ENCODE assay signal across 21 mouse cellular contexts in genomic region chr12:73739611-73740219, GRCm38 (mm10).
DNase-seq lines count a peak whose midpoint lies in the region; TF ChIP-seq lines count a peak whose summit lies in the region.
"Had no signal": no experiment of that assay in that cellular context is flagged by ENCODE, and none has a peak within 500 bp of the region (broad histone marks: within the 10 kb centered on the region; RNA-seq: fewer than 3 reads in every experiment).

No protein-coding gene starts in this region.

- TF ChIP-seq POLR2A in heart, adult 2 months (IDR thresholded peaks at IDR 0.05; ENCODE audit: insufficient read depth, low read depth, low read length) = no peak
- TF ChIP-seq POLR2A in thymus, adult 2 months (IDR thresholded peaks at IDR 0.05; ENCODE audit: control insufficient read depth, extremely low read depth, insufficient read depth, low read length, poor library complexity) = no peak

- H3K4me3 ChIP-seq in heart, adult 2 months = no peak overlapping the region
- H3K4me3 ChIP-seq in thymus, adult 2 months (ENCODE audit: control insufficient read depth, insufficient read depth, low read length) = no peak overlapping the region
- H3K4me3 ChIP-seq: embryonic facial prominence, embryonic 10.5 days; erythroblast, embryonic 14.5 days; liver, embryonic 13.5 days; midbrain, embryonic 13.5 days had no signal

- H3K4me1 ChIP-seq in heart, adult 2 months (ENCODE audit: control insufficient read depth, insufficient read depth, low read length) = peaks cover 10% of the 10 kb centered on the region
- H3K4me1 ChIP-seq in thymus, adult 2 months (replicated peaks; ENCODE audit: control insufficient read depth, insufficient read depth, low read length) = no peaks in the 10 kb centered on the region; the same call in 1 of the 2 replicates
- H3K4me1 ChIP-seq: liver, embryonic 13.5 days; midbrain, embryonic 13.5 days had no signal

- TF ChIP-seq CTCF in heart, adult 2 months (IDR thresholded peaks at IDR 0.05) = no peak
- TF ChIP-seq CTCF in thymus, adult 2 months (IDR thresholded peaks at IDR 0.05; ENCODE audit: borderline replicate concordance, control insufficient read depth, extremely low read depth, insufficient read depth, low read length, poor library complexity) = no peak

- H3K27me3 ChIP-seq in heart, adult 2 months (ENCODE audit: control insufficient read depth, insufficient read depth, low read length) = no peaks in the 10 kb centered on the region
- no peaks in the 10 kb centered on the region for H3K27me3 ChIP-seq in thymus, adult 2 months (ENCODE audit: control insufficient read depth, insufficient read depth, low read length)
- H3K27me3 ChIP-seq: liver, embryonic 13.5 days had no signal

- intact Hi-C loops in heart, adult 2 months (cut with DNase I) = no loop called here
- intact Hi-C loops in heart, postnatal 25 days (cut with DNase I) = no loop called here

- peak; percentile 35 to 37 for DNase-seq in heart, adult 2 months
- no peak for DNase-seq in heart, postnatal 25 days (ENCODE audit: low spot score)
- DNase-seq in thymus, adult 2 months = no peak
- no peak for DNase-seq in thymus, adult 18-20 months
- DNase-seq in heart, postnatal 4 days = peak; percentile 27
- no peak for DNase-seq in adrenal gland, postnatal 10 days
- no peak for DNase-seq in yolk sac, embryonic 10.5 days (ENCODE audit: low spot score)
- DNase-seq in ovary, postnatal 10 days (ENCODE audit: low spot score) = no peak
- DNase-seq: adrenal gland, postnatal 25 days; cerebellum, postnatal 25 days; gastrocnemius, postnatal 14 days; left cerebral cortex, postnatal 4 days; liver, embryonic 13.5 days; spleen, adult 18-20 months; thymus, postnatal 4 days had no signal

- TF ChIP-seq EP300 in heart, adult 2 months (IDR thresholded peaks at IDR 0.05; ENCODE audit: insufficient read depth, low read depth, low read length) = no peak

- H3K79me2 ChIP-seq in heart, adult 2 months (replicated peaks; ENCODE audit: control insufficient read depth, insufficient read depth, low read length) = no peaks in the 10 kb centered on the region

- no peaks in the 10 kb centered on the region for H3K36me3 ChIP-seq in heart, adult 2 months (ENCODE audit: control insufficient read depth, insufficient read depth, low read length)
- H3K36me3 ChIP-seq in thymus, adult 2 months (ENCODE audit: control insufficient read depth, insufficient read depth, low read length) = no peaks in the 10 kb centered on the region
- H3K36me3 ChIP-seq: embryonic facial prominence, embryonic 10.5 days; G1E; liver, embryonic 13.5 days; midbrain, embryonic 13.5 days had no signal

- H3K27ac ChIP-seq in heart, adult 2 months = peak overlapping the region; percentile 31; the same call in 1 of the 2 replicates
- H3K27ac ChIP-seq in thymus, adult 2 months (ENCODE audit: control insufficient read depth, insufficient read depth, low read length) = 0 out of 2 replicates have a peak overlapping the region, but pooled peaks have one; percentile 20
- H3K27ac ChIP-seq: embryonic facial prominence, embryonic 10.5 days; liver, embryonic 13.5 days; macrophage; midbrain, embryonic 13.5 days; stomach, postnatal 0 days had no signal

- no peak overlapping the region for H3K9ac ChIP-seq in heart, adult 2 months (ENCODE audit: low read depth, low read length)
- H3K9ac ChIP-seq: liver, embryonic 13.5 days; midbrain, embryonic 13.5 days had no signal

- WGBS in heart, adult 2 months = 35% methylated on average over 6 of the region's 6 CpGs
- 94% methylated on average over 6 of the region's 6 CpGs for WGBS in thymus, adult 2 months

Comparison
In these comparisons a context has a peak if more than half of its experiments do, and no peak if none do; other contexts are left out.
1. DNase-seq: peak in heart, adult 2 months (2 of 2) and heart, postnatal 4 days (single experiment); none in heart, postnatal 25 days (single experiment), thymus, adult 2 months (single experiment), thymus, adult 18-20 months (0 of 2), adrenal gland, postnatal 10 days (single experiment), yolk sac, embryonic 10.5 days (single experiment) and ovary, postnatal 10 days (single experiment).